9 mouse cellular contexts compared by ENCODE assay signal in the genomic region with DNA sequence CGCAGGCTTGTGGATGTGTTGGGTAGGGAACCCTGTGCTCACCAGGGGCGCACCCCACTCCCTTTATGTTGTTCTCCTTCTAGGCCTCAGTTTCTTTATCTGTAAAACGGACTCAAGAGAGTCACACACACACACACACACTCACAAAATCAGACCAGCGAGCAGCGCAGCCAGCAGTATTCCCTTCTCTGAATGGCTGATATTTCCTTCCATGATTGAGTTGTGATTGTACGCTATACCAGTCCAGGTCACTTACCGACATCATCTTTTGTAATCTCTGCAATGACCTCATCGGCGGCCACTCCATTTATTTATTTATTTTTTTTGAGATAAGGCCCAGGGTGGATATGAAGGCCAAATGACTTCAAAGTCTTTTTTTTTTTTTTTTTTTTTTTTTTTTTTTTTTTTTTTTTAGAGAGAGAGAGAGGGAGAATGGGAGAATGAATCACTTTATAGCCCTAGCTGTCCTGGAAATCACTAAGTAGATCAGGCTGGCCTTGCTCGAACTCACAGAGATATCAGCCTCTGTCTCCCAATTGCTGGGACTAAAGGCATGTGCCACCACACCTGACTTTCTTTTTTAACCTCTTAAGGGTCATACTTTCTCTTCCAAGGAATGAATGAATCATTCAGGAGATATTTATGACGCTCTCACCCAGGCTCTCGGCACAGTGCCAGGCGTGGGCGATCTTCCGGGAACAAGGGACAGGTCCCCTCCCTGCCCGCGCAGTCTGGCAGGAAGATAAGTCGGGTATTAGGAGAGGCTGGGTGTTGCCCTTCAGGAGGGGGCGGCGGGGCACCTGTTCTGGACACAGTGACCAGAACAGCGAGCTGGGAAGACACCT. TPM values are rescaled to one million over a fixed set of nuclear protein-coding genes. Genes with fewer than 3 reads are reported as not detected.
DNase-seq lines count a peak whose midpoint lies in the region; ATAC-seq lines count a peak whose summit lies in the region.
"Had no signal": no experiment of that assay in that cellular context is flagged by ENCODE, and none has a peak within 500 bp of the region (broad histone marks: within the 10 kb centered on the region; RNA-seq: fewer than 3 reads in every experiment).

TSS of gene Syt12 (minus strand) at position 103 of the 845 bp plus-strand sequence.

- no peak for ATAC-seq in frontal cortex, adult (ENCODE audit: low TSS enrichment)

- intact Hi-C loops in heart, postnatal 36 days (cut with DNase I): no loop called here

- H3K4me3 ChIP-seq in erythroblast, embryonic 14.5 days (replicated peaks): peak within 1 kb of the TSS; percentile 24

- no peaks in the 10 kb centered on the region for H3K9me3 ChIP-seq in erythroblast, embryonic 14.5 days (ENCODE audit: control insufficient read depth, low read length)

- DNase-seq in frontal cortex, adult 2 months (ENCODE audit: extremely low spot score in 1 of 2, low spot score in 1 of 2): peak in 1 of 2 experiments; percentile 75
- DNase-seq in adrenal gland, postnatal 25 days: peak; percentile 79
- peak; percentile 33 to 50 for DNase-seq in heart, postnatal 36 days
- peak; percentile 55 to 63 for DNase-seq in left cerebral cortex, adult 9 months (ENCODE audit: low spot score in 2 of 2)
- DNase-seq in lung, postnatal 36 days: peak; percentile 51
- DNase-seq in thymus, postnatal 0 days (ENCODE audit: low spot score): no peak

- H3K36me3 ChIP-seq in erythroblast, embryonic 14.5 days (ENCODE audit: control insufficient read depth): no peaks in the 10 kb centered on the region

- H3K4me1 ChIP-seq in erythroblast, embryonic 14.5 days (ENCODE audit: control insufficient read depth): peaks cover 4% of the 10 kb centered on the region

- peaks cover 62% of the 10 kb centered on the region for H3K27me3 ChIP-seq in erythroblast, embryonic 14.5 days (ENCODE audit: control insufficient read depth)

RNA-seq across cellular contexts. Expression of gene Syt12, which starts in this region (rescaled TPM):
- 20.5 TPM in 2 replicates for polyA plus RNA-seq in frontal cortex, adult 2 months (2012; rRNA removed)
- total RNA-seq in adrenal gland, postnatal 25 days (2021): 62.2 and 66.7 TPM in 2 replicates
- polyA plus RNA-seq in erythroblast, embryonic 14.5 days (2012): not detected in 2 replicates
- 1 to 10 TPM; 6.2 to 8.2 TPM for total RNA-seq in heart, postnatal 36 days (2021)
- 0.82 and 1.5 TPM in 2 replicates for polyA plus RNA-seq in thymus, postnatal 0 days (2015; fragmentation: Nextera tagmentation; extraction: Ambion mirVana)
- polyA plus RNA-seq: macrophage had no signal
